Mouse (Mus musculus) midbrain, embryonic 16.5 days (tissue): ENCODE results near the gene Fam189a1. TPM values are rescaled to one million over a fixed set of nuclear protein-coding genes. Genes with fewer than 3 reads are reported as not detected.

ENCODE experiments used
- ATAC-seq: fragments of 200-750 bp; cut with Nextera tagmentation; 2 replicates; pipeline ENCODE4 v1.8.0; 2017; ENCODE audit warnings: moderate TSS enrichment
- H3K27ac ChIP-seq: fragments of 300-500 bp; sonication (generic); 2 replicates; pipeline ENCODE4 v1.5.1; 2014; ENCODE audit warnings: mild to moderate bottlenecking, low read length, mixed read lengths
- H3K27me3 ChIP-seq: fragments of 300-500 bp; sonication (generic); 2 replicates; pipeline ENCODE4 v1.6.1; 2014; ENCODE audit warnings: low read depth, low read length, mixed read lengths; ENCODE audit not compliant: control insufficient read depth, insufficient read depth
- H3K36me3 ChIP-seq: fragments of 300-500 bp; sonication (generic); 2 replicates; pipeline ENCODE4 v1.6.1; 2014; ENCODE audit warnings: mild to moderate bottlenecking, low read length, moderate library complexity, mixed read lengths; ENCODE audit not compliant: control insufficient read depth, insufficient read depth
- H3K4me1 ChIP-seq: fragments of 300-500 bp; sonication (generic); 2 replicates; pipeline ENCODE4 v1.6.1; 2014; ENCODE audit warnings: mild to moderate bottlenecking, low read length, mixed read lengths; ENCODE audit not compliant: control insufficient read depth, insufficient read depth
- H3K4me2 ChIP-seq: fragments of 300-500 bp; sonication (generic); 2 replicates; pipeline ENCODE4 v1.6.1; 2014; ENCODE audit warnings: mild to moderate bottlenecking, low read length, mixed read lengths
- H3K4me3 ChIP-seq: fragments of 300-500 bp; sonication (generic); 2 replicates; pipeline ENCODE4 v1.5.1; 2014; ENCODE audit warnings: low read depth, mild to moderate bottlenecking, low read length, moderate library complexity, mixed read lengths
- H3K9ac ChIP-seq: fragments of 300-500 bp; sonication (generic); 2 replicates; pipeline ENCODE4 v1.6.1; 2014; ENCODE audit warnings: low read depth, low read length, mixed read lengths
- H3K9me3 ChIP-seq: fragments of 300-500 bp; sonication (generic); replicated peaks from 2 replicates; pipeline ENCODE4 v1.6.1; 2014; ENCODE audit warnings: mild to moderate bottlenecking, low read length, mixed read lengths; ENCODE audit not compliant: control insufficient read depth, poor library complexity, severe bottlenecking
- WGBS: fragments of 180-500 bp; shearing (Covaris S2); extraction: QIAGEN DNeasy Blood & Tissue Kit; methylation state at CpG from one replicate; pipeline ENCODE4 v1.1.7; 2014; 5-methylcytosine and 5-hydroxymethylcytosine counted together
- polyA plus RNA-seq: library from polyadenylated mRNA; unstranded; fragments of >200 nt; fragmentation: Nextera tagmentation; extraction: Ambion mirVana; gene quantifications from 2 replicates; pipeline ENCODE4 v1.2.1, GENCODE M21; 2015

Fam189a1 gene
- polyA plus RNA-seq, 1 experiment from 2014 or later = 7.6 TPM

DNA sequence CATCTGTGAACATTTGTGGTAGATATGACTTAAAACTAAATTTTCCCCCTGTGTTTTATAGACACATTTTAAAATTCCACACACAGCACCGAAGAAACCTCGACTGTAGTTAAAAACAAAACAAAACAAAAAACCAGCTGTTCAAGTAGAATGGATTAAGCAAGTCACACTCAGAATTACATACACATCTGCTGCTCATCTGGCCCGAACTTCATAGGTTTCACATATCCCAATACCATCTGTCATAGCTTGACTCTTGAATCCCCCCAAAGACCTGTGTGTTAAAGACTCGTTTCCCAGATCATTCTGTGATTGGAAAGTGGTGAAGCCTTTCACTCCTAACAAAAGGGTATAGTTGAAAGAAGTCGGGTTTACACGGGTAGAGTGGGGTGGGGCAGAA lies 274.1 kb downstream of the Fam189a1 start:
- Histone ChIP-seq H3K36me3 (no peaks in the 10 kb centered on the region), H3K9ac (no peak overlapping the region), H3K27me3 (no peaks in the 10 kb centered on the region), H3K4me1 (peaks cover 3% of the 10 kb centered on the region; the same call in 1 of the 2 replicates), H3K4me2 (no peak overlapping the region), H3K4me3 (no peak overlapping the region), H3K9me3 (no peaks in the 10 kb centered on the region), H3K27ac (no peak overlapping the region)
- 73% methylated on average over 6 of the region's 6 CpGs for WGBS
- no peak for ATAC-seq

DNA sequence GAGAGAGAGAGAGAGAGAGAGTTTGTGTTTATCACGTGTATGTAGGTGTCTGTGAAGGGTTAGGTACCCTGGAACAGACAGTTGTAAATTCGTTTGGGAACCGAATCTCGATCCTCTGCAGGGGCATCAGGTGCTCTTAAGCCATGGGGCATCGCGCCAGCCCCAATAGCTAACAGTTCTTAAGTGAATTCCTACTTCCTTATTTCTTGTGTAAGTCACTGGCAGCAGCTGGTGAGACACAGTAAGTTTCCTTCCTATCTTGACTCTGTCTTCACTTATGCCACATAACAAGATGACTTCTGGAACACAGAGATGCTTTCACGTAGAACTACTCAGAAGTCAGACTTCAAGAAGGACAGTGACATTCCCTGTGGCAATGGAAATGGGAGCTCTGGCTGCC lies 275.0 kb downstream of the Fam189a1 start:
- H3K4me2 ChIP-seq = no peak overlapping the region
- H3K36me3 ChIP-seq = no peaks in the 10 kb centered on the region
- no peak overlapping the region for H3K9ac ChIP-seq
- no peak overlapping the region for H3K4me3 ChIP-seq
- H3K4me1 ChIP-seq = peaks cover 3% of the 10 kb centered on the region; the same call in 1 of the 2 replicates
- no peaks in the 10 kb centered on the region for H3K27me3 ChIP-seq
- 82% methylated on average over 7 of the region's 7 CpGs for WGBS
- no peak for ATAC-seq
- no peak overlapping the region for H3K27ac ChIP-seq
- H3K9me3 ChIP-seq = no peaks in the 10 kb centered on the region

DNA sequence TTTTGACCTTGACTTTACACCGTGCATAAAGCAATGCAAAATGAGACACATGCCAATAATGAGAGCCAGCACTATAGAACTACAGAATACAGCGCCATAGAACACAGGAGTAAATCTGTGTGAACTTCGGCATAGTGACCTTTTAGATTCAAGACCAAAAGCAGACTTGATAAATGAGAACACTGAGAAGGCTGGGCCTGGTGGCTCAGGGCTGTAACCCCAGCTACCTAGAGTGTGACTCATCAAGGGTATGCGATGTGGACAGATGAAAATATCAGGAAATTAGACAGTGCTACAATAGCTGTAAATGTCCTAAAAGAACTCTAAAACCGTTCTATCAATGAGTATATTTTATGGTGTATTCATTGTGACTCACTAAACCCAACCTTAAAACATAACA lies 276.0 kb downstream of the Fam189a1 start:
- Histone ChIP-seq H3K9me3 (no peaks in the 10 kb centered on the region), H3K4me2 (no peak overlapping the region), H3K4me3 (no peak overlapping the region), H3K36me3 (no peaks in the 10 kb centered on the region), H3K27ac (no peak overlapping the region), H3K9ac (no peak overlapping the region), H3K27me3 (no peaks in the 10 kb centered on the region), H3K4me1 (peaks cover 3% of the 10 kb centered on the region; the same call in 1 of the 2 replicates)
- ATAC-seq = no peak
- WGBS = 92% methylated on average over 5 of the region's 5 CpGs

DNA sequence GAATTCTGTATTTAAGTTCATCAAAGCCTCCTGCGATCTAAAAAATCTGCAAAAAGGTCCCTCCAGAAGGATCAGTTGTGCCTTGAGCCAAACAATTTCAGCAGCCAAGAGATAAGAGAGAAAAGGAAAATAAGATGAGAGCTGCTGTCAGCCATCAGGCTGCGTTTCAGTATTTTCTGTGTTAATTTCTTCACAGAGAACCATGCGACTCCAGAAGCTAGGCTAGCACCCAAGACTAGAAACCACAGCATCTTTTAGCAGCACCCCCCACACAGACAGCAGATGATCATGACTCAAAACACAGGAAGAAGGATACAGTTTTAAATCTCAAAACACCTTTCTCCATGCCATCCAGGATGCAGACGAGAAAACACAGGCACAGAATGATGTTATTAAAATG lies 281.4 kb downstream of the Fam189a1 start:
- no peak overlapping the region for H3K27ac ChIP-seq
- no peak overlapping the region for H3K4me2 ChIP-seq
- H3K9ac ChIP-seq = no peak overlapping the region
- H3K4me1 ChIP-seq = peaks cover 20% of the 10 kb centered on the region
- no peak overlapping the region for H3K4me3 ChIP-seq
- no peak for ATAC-seq
- H3K36me3 ChIP-seq = no peaks in the 10 kb centered on the region
- 88% methylated on average over 4 of the region's 4 CpGs for WGBS
- no peaks in the 10 kb centered on the region for H3K9me3 ChIP-seq
- no peaks in the 10 kb centered on the region for H3K27me3 ChIP-seq

DNA sequence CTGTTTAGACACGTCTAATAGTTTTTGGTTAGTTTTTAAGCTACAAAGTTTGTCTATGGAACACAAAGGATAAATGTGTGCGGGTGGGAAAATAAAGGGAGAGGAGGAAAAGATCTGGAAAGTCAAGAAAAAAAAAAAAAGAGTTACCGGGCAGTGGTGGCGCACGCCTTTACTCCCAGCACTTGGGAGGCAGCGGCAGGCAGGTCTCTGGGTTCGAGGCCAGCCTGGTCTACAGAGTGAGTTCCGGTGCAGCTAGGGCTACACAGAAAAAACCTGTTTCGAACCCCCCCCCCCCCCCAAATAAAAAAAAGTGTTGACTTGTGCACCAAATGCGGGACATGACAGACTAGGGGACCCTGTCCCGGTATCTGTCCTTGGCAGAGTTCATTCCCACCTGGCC lies 283.1 kb downstream of the Fam189a1 start:
- no peaks in the 10 kb centered on the region for H3K9me3 ChIP-seq
- no peaks in the 10 kb centered on the region for H3K27me3 ChIP-seq
- H3K36me3 ChIP-seq = no peaks in the 10 kb centered on the region
- peak overlapping the region; percentile 86 for H3K4me3 ChIP-seq
- peak overlapping the region; percentile 58 for H3K4me2 ChIP-seq
- H3K27ac ChIP-seq = peak overlapping the region; percentile 96
- WGBS = 38% methylated on average over 11 of the region's 11 CpGs
- H3K4me1 ChIP-seq = peaks cover 29% of the 10 kb centered on the region
- peak; percentile 9; the same call in 1 of the 2 replicates for ATAC-seq
- H3K9ac ChIP-seq = peak overlapping the region; percentile 94; the same call in 1 of the 2 replicates

DNA sequence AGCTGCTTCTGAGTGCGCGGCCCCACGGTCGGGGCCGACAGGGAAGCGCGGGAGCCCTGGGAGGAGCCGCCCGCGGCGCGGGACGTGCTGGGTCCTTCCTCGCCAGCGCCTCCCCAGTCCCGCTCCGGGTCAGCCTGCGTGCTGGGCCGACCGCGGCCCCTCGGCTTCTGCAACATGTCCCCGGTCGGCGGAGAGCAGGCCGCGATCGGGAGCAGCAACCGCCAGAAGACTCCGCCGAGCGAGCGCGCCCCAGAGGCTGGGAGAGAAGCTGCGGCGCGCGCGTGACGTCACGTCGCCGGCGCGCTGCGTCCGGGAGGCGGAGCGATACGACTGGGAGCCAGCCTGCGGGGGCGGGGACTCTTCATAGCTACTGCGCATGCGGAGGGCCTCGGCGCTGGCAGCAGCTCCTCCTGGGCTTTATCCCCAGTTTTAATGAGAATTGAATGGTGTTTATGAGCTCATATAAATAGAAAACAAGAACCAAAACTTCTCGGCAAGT lies 283.6 kb downstream of the Fam189a1 start, which contains the start of gene Nsmce3:
Gene Nsmce3, minus strand, starts transcription at position 255 of the 499 bp plus-strand sequence.
- no peaks in the 10 kb centered on the region for H3K9me3 ChIP-seq
- peak within 1 kb of the TSS; percentile 80 for H3K4me2 ChIP-seq
- no peaks in the 10 kb centered on the region for H3K27me3 ChIP-seq
- H3K4me3 ChIP-seq = peak within 1 kb of the TSS; percentile 86
- H3K4me1 ChIP-seq = peaks cover 29% of the 10 kb centered on the region
- H3K36me3 ChIP-seq = no peaks in the 10 kb centered on the region
- peak within 1 kb of the TSS; percentile 94 for H3K9ac ChIP-seq
- under 1% methylated on average over 56 of the region's 57 CpGs for WGBS
- H3K27ac ChIP-seq = peak within 1 kb of the TSS; percentile 96
- ATAC-seq = peak; percentile 96

DNA sequence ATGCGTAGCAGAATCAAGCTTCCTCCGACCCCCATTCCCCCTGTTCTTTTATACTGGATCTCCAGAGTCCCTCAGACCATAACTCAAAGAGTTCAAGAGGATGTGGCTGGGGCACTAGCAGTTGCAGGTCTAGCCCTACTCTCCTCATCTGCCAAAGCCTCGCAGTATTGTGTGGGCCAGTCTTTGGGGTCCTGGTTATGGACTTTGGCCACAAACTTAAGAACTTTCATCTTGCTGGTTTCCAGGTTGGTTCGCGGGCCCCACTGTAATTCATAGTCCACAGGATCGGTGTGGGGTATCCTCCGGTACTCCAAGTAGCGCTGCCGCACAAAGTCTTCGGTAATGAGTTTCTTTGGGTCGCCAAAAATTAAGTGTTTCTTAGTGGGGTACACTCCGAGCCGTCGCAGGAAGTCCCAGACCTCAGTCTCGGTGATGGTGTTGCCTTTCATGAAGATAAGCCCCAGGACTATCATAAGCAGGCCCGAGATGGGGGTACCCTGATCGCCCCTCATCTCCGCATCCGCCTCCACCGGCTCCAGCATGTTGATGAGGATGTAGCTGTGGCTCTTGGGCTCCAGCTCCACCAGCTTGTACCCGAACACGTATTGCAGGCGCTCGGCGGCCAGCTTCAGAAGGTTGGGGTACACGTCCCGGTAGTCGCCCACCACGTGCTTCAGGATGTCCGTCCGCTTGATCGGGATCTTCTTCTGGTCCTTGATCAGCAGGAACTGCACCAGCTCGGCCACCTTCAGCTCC lies 284.2 kb downstream of the Fam189a1 start:
- peak overlapping the region; percentile 86 for H3K4me3 ChIP-seq
- ATAC-seq = peak; percentile 77
- no peaks in the 10 kb centered on the region for H3K27me3 ChIP-seq
- H3K9me3 ChIP-seq = no peaks in the 10 kb centered on the region
- peak overlapping the region; percentile 80 for H3K4me2 ChIP-seq
- H3K9ac ChIP-seq = peak overlapping the region; percentile 94
- H3K4me1 ChIP-seq = peaks cover 29% of the 10 kb centered on the region
- peak overlapping the region; percentile 96 for H3K27ac ChIP-seq
- no peaks in the 10 kb centered on the region for H3K36me3 ChIP-seq
- WGBS = under 1% methylated on average over 33 of the region's 33 CpGs

DNA sequence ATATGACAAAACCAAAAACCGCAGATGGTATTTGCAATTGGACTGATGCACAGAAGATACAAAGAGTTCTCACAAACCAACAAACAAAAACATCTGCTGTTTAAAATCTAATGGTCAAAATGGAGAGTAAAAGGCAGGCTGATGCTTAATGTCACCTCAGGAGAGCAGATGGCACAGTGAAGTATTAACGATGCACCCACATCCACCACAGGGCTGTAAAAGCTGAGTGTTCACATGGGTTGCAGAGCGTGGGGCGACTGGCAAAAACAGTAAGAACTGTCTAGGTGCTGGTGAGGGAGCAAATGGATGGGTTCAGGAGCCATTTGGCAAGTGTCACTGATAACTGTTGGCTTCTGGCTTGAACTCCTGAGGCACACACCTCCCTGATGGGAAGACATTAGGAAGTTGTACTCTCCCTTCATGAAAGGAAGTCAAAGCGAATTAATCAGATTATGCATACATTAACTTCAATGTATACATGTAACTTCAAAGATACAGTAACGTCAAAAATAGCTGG lies 286.8 kb downstream of the Fam189a1 start:
- no peak overlapping the region for H3K4me2 ChIP-seq
- H3K4me1 ChIP-seq = peaks cover 29% of the 10 kb centered on the region
- no peak for ATAC-seq
- H3K9me3 ChIP-seq = no peaks in the 10 kb centered on the region
- no peak overlapping the region for H3K4me3 ChIP-seq
- 87% methylated on average over 6 of the region's 6 CpGs for WGBS
- no peak overlapping the region for H3K27ac ChIP-seq
- H3K27me3 ChIP-seq = no peaks in the 10 kb centered on the region
- no peaks in the 10 kb centered on the region for H3K36me3 ChIP-seq
- H3K9ac ChIP-seq = no peak overlapping the region

DNA sequence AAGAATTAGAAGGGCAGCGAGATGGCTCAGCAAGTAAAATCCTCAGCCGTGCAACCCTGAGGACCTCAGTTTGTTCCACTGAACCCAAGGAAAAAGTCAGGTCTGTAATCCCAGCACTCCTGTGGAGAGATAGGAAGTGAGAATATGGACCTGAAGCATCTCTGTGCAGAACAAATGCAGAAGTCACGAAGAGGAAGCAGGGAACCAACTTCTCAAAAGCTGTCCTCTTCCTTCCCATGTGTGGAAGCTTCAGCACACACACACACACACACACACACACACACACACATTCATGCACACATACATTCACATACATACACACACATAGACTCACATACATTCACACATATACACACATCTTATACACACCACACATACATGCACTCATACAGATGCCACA lies 292.8 kb downstream of the Fam189a1 start:
- ATAC-seq = no peak
- H3K36me3 ChIP-seq = no peaks in the 10 kb centered on the region
- no peak overlapping the region for H3K27ac ChIP-seq
- no peak overlapping the region for H3K4me2 ChIP-seq
- H3K4me3 ChIP-seq = no peak overlapping the region
- no peak overlapping the region for H3K9ac ChIP-seq
- no peaks in the 10 kb centered on the region for H3K4me1 ChIP-seq
- H3K27me3 ChIP-seq = no peaks in the 10 kb centered on the region
- H3K9me3 ChIP-seq = no peaks in the 10 kb centered on the region
- 82% methylated on average over 3 of the region's 3 CpGs for WGBS
